Mouse (Mus musculus): ENCODE data around the gene Gm10800.
"Not testable (repeated sequence)": the region's sequence is repeated elsewhere in the genome, so short reads cannot be mapped to it uniquely, and the experiment has no call there.

The Gm10800 gene

GRCm38 (mm10) chr2:98667201-98667600 lies at the start of gene Gm10800:
Gm10800 (minus strand) TSS chr2:98667301.
- not testable (repeated sequence) for DNase-seq

DNA sequence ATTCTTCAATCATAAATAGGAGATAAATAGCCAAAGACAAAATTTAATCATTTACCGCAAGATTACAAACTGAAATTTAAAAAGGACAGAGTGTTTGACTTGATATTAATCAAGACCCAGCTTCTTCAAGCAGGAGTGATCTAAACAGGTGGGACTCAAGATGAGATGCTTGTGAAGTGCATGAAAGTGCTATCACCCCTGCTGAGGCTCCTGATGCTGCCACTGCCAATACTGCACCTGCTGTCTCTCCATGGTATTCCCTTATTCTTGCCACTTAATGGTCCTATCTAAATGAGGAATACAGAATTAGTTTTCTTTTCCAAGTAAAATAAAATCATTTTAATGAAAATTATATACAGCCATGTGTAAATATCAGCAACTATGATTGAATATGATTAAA lies 30.4 kb upstream of the Gm10800 start:
- no peak for DNase-seq

- DNase-seq = not testable (repeated sequence)
These were observed 5.2 kb downstream of the Gm10800 start, which contains the start of gene Gm10801 for GRCm38 (mm10) chr2:98661937-98662336. Gm10801 (plus strand) TSS chr2:98662237.
